Mouse (Mus musculus): ENCODE measurements around the gene 1810030O07Rik. TPM values are rescaled to one million over a fixed set of nuclear protein-coding genes. Genes with fewer than 3 reads are reported as not detected.
A peak's percentile ranks its signal among the peaks of the same experiment; 100 is the strongest.
"Not testable (repeated sequence)": the region's sequence is repeated elsewhere in the genome, so short reads cannot be mapped to it uniquely, and the experiment has no call there.

Gene 1810030O07Rik
- polyA plus RNA-seq, 1 experiment from 2014 or later, result 30.2 TPM

- no peak for DNase-seq (ENCODE audit: low spot score)
Observed at GRCm38 (mm10) chrX:12644976-12645375, 28.5 kb downstream of the 1810030O07Rik start.

GRCm38 (mm10) chrX:12625131-12625530 is 48.3 kb downstream of the 1810030O07Rik start:
- Histone ChIP-seq H3K27me3 (ENCODE audit: control insufficient read depth, insufficient read depth, low read length) (no peaks in the 10 kb centered on the region), H3K27ac (no peak overlapping the region), H3K9ac (no peak overlapping the region), H3K4me3 (replicated peaks; ENCODE audit: low read length) (no peak overlapping the region), H3K4me2 (replicated peaks) (no peak overlapping the region), H3K36me3 (replicated peaks; ENCODE audit: control insufficient read depth, insufficient read depth) (no peaks in the 10 kb centered on the region), H3K9me3 (ENCODE audit: control insufficient read depth, low read length) (no peaks in the 10 kb centered on the region), H3K4me1 (replicated peaks; ENCODE audit: control insufficient read depth, insufficient read depth, low read length) (no peaks in the 10 kb centered on the region)
- WGBS, result 90% methylated on average over 2 of the region's 4 CpGs
- no peak for ATAC-seq (ENCODE audit: low FRiP score)
- no peak for DNase-seq (ENCODE audit: low spot score)

More at GRCm38 (mm10) chrX:12644976-12645375, 28.5 kb downstream of the 1810030O07Rik start:
- Histone ChIP-seq H3K27ac (0 out of 2 replicates have a peak overlapping the region, but pooled peaks have one; percentile 21), H3K27me3 (ENCODE audit: control insufficient read depth, insufficient read depth, low read length) (no peaks in the 10 kb centered on the region), H3K4me3 (replicated peaks; ENCODE audit: low read length) (no peak overlapping the region), H3K4me2 (replicated peaks) (no peak overlapping the region), H3K36me3 (replicated peaks; ENCODE audit: control insufficient read depth, insufficient read depth) (peaks cover 2% of the 10 kb centered on the region; the same call in 1 of the 2 replicates), H3K9ac (no peak overlapping the region), H3K4me1 (replicated peaks; ENCODE audit: control insufficient read depth, insufficient read depth, low read length) (no peaks in the 10 kb centered on the region), H3K9me3 (ENCODE audit: control insufficient read depth, low read length) (no peaks in the 10 kb centered on the region)
- ATAC-seq (ENCODE audit: low FRiP score), result no peak
- WGBS, result 44% methylated on average over 2 of the region's 2 CpGs

DNA sequence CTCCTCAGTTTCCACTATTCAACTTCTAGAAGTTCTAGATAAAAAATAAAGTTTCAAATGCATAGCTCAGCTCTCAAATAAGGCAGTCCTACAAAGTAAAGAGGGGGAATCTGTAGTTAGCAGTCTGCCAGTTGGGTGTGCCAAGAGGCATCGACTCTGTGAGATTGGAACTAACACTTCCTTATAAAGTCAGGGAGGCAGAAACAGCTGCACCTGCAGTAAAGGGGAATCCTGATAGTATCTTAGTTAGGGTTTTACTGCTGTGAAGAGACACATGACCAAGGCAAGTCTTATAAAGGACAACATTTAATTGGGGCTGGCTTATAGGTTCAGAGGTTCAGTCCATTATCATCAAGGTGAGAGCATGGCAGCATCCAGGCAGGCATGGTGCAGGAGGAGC is 61.1 kb downstream of the 1810030O07Rik start:
- H3K9ac ChIP-seq; ATAC-seq (ENCODE audit: low FRiP score); H3K4me3 ChIP-seq (replicated peaks; ENCODE audit: low read length); H3K27ac ChIP-seq; DNase-seq (ENCODE audit: low spot score); H3K4me1 ChIP-seq (replicated peaks; ENCODE audit: control insufficient read depth, insufficient read depth, low read length); H3K27me3 ChIP-seq (ENCODE audit: control insufficient read depth, insufficient read depth, low read length); H3K9me3 ChIP-seq (ENCODE audit: control insufficient read depth, low read length); H3K4me2 ChIP-seq (replicated peaks): not testable (repeated sequence)
- peaks cover 47% of the 10 kb centered on the region for H3K36me3 ChIP-seq (replicated peaks; ENCODE audit: control insufficient read depth, insufficient read depth)
- WGBS, result 82% methylated on average over 1 of the region's 1 CpGs

DNA sequence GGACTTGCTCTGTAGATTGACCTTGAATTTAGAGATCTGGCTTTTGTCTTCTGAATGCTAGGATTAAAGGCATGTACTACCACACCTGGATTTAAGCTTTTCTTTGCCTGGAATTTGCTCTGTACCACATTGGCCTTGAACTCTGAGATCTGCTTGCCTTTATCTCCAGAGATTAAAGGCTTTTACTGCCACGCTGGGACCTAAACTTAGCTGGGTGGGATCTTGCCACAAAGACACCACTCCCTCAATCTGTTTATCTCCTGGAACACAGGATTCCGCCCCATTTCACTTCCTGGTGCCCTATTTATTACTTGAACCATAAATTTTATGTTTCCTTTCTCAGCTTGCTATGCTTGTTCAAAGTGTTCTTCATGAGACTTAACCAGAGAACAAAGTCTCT is 62.3 kb downstream of the 1810030O07Rik start:
- 88% methylated on average over 2 of the region's 2 CpGs for WGBS
- H3K27ac ChIP-seq, result no peak overlapping the region
- H3K36me3 ChIP-seq (replicated peaks; ENCODE audit: control insufficient read depth, insufficient read depth), result peaks cover 55% of the 10 kb centered on the region
- DNase-seq (ENCODE audit: low spot score) (no peak), ATAC-seq (ENCODE audit: low FRiP score) (no peak)
- no peaks in the 10 kb centered on the region for H3K9me3 ChIP-seq (ENCODE audit: control insufficient read depth, low read length)
- H3K9ac ChIP-seq, result no peak overlapping the region
- H3K4me2 ChIP-seq (replicated peaks), result no peak overlapping the region
- H3K4me1 ChIP-seq (replicated peaks; ENCODE audit: control insufficient read depth, insufficient read depth, low read length), result no peaks in the 10 kb centered on the region
- H3K27me3 ChIP-seq (ENCODE audit: control insufficient read depth, insufficient read depth, low read length), result no peaks in the 10 kb centered on the region
- H3K4me3 ChIP-seq (replicated peaks; ENCODE audit: low read length), result no peak overlapping the region

- H3K27ac ChIP-seq; DNase-seq (ENCODE audit: low spot score); H3K4me3 ChIP-seq (replicated peaks; ENCODE audit: low read length); ATAC-seq (ENCODE audit: low FRiP score); H3K9me3 ChIP-seq (ENCODE audit: control insufficient read depth, low read length); H3K27me3 ChIP-seq (ENCODE audit: control insufficient read depth, insufficient read depth, low read length); H3K9ac ChIP-seq; H3K4me2 ChIP-seq (replicated peaks); H3K4me1 ChIP-seq (replicated peaks; ENCODE audit: control insufficient read depth, insufficient read depth, low read length): not testable (repeated sequence)
- H3K36me3 ChIP-seq (replicated peaks; ENCODE audit: control insufficient read depth, insufficient read depth), result peaks cover 54% of the 10 kb centered on the region
Observed at GRCm38 (mm10) chrX:12610541-12610940, 62.9 kb downstream of the 1810030O07Rik start.

Other genes starting within 250 kb of the 1810030O07Rik start
- 218 and 240 TPM in 2 replicates for gene Atp6ap2, start 85.9 kb downstream of the 1810030O07Rik start, polyA plus RNA-seq (2014; fragmentation: Nextera tagmentation; extraction: Ambion mirVana)
- gene Med14, start 88.4 kb upstream of the 1810030O07Rik start, polyA plus RNA-seq (2014; fragmentation: Nextera tagmentation; extraction: Ambion mirVana), result 23.2 and 25.0 TPM in 2 replicates

Data from hindbrain, embryonic 14.5 days (tissue).